Mouse (Mus musculus) midbrain, embryonic 12.5 days (tissue): ENCODE measurements around the gene Ip6k1. TPM values are rescaled to one million over a fixed set of nuclear protein-coding genes. Genes with fewer than 3 reads are reported as not detected.
A peak's percentile ranks its signal among the peaks of the same experiment; 100 is the strongest.

ENCODE experiments used
- ATAC-seq: fragments of 200-750 bp; cut with Nextera tagmentation; 2 replicates; pipeline ENCODE4 v1.8.0; 2017; ENCODE audit warnings: low read depth, moderate TSS enrichment, moderate library complexity; ENCODE audit not compliant: low FRiP score
- H3K27ac ChIP-seq: fragments of 300-500 bp; sonication (generic); replicated peaks from 2 replicates; pipeline ENCODE4 v1.5.1; 2016; ENCODE audit warnings: mild to moderate bottlenecking
- H3K27me3 ChIP-seq: fragments of 300-500 bp; sonication (generic); 2 replicates; pipeline ENCODE4 v1.6.1; 2016; ENCODE audit warnings: mild to moderate bottlenecking
- H3K36me3 ChIP-seq: fragments of 300-500 bp; sonication (generic); 2 replicates; pipeline ENCODE4 v1.6.1; 2016
- H3K4me1 ChIP-seq: fragments of 300-500 bp; sonication (generic); 2 replicates; pipeline ENCODE4 v1.6.1; 2016
- H3K4me2 ChIP-seq: fragments of 300-500 bp; sonication (generic); replicated peaks from 2 replicates; pipeline ENCODE4 v1.6.1; 2016; ENCODE audit warnings: mild to moderate bottlenecking, moderate library complexity
- H3K4me3 ChIP-seq: fragments of 300-500 bp; sonication (generic); 2 replicates; pipeline ENCODE4 v1.5.1; 2016; ENCODE audit warnings: mild to moderate bottlenecking
- H3K9ac ChIP-seq: fragments of 300-500 bp; sonication (generic); replicated peaks from 2 replicates; pipeline ENCODE4 v1.6.1; 2016; ENCODE audit warnings: mild to moderate bottlenecking, moderate library complexity
- H3K9me3 ChIP-seq: fragments of 300-500 bp; sonication (generic); 2 replicates; pipeline ENCODE4 v1.6.1; 2016; ENCODE audit warnings: mild to moderate bottlenecking
- WGBS: fragments of 180-500 bp; shearing (Covaris S2); methylation state at CpG from one replicate; pipeline ENCODE4 v1.1.7; 2016; 5-methylcytosine and 5-hydroxymethylcytosine counted together
- polyA plus RNA-seq: library from polyadenylated mRNA; unstranded; fragments of >200 nt; fragmentation: Nextera tagmentation; extraction: Ambion mirVana; gene quantifications from 2 replicates; pipeline ENCODE4 v1.2.1, GENCODE M21; 2016

The Ip6k1 gene
- polyA plus RNA-seq, 1 experiment from 2014 or later, result 94.2 TPM

- ATAC-seq, result no peak
- Histone ChIP-seq H3K9me3 (no peaks in the 10 kb centered on the region), H3K27ac (no peak overlapping the region), H3K9ac (no peak overlapping the region), H3K4me2 (no peak overlapping the region), H3K27me3 (no peaks in the 10 kb centered on the region), H3K4me1 (no peaks in the 10 kb centered on the region), H3K4me3 (no peak overlapping the region), H3K36me3 (peaks cover 54% of the 10 kb centered on the region)
- WGBS, result 92% methylated on average over 7 of the region's 7 CpGs
These were observed 33.8 kb upstream of the Ip6k1 start for GRCm38 (mm10) chr9:107968531-107968930.

- Histone ChIP-seq H3K36me3 (peaks cover 54% of the 10 kb centered on the region), H3K9me3 (no peaks in the 10 kb centered on the region), H3K27me3 (no peaks in the 10 kb centered on the region), H3K4me1 (no peaks in the 10 kb centered on the region), H3K9ac (no peak overlapping the region), H3K4me2 (no peak overlapping the region), H3K27ac (no peak overlapping the region), H3K4me3 (no peak overlapping the region)
- ATAC-seq, result no peak
- WGBS, result 92% methylated on average over 5 of the region's 5 CpGs
These were observed 32.0 kb upstream of the Ip6k1 start for GRCm38 (mm10) chr9:107970311-107970710.

- no peaks in the 10 kb centered on the region for H3K27me3 ChIP-seq
- H3K36me3 ChIP-seq, result peaks cover 41% of the 10 kb centered on the region
- no peaks in the 10 kb centered on the region for H3K9me3 ChIP-seq
- ATAC-seq, result no peak
- no peak overlapping the region for H3K4me2 ChIP-seq
- WGBS, result 87% methylated on average over 8 of the region's 8 CpGs
- H3K4me1 ChIP-seq, result no peaks in the 10 kb centered on the region
- no peak overlapping the region for H3K4me3 ChIP-seq
- H3K9ac ChIP-seq, result no peak overlapping the region
- no peak overlapping the region for H3K27ac ChIP-seq
These were observed 30.4 kb upstream of the Ip6k1 start for GRCm38 (mm10) chr9:107971690-107972541.

GRCm38 (mm10) chr9:107974491-107975171 lies 27.7 kb upstream of the Ip6k1 start:
- Histone ChIP-seq H3K27me3 (no peaks in the 10 kb centered on the region), H3K9ac (no peak overlapping the region), H3K4me3 (no peak overlapping the region), H3K36me3 (peaks cover 31% of the 10 kb centered on the region), H3K4me1 (no peaks in the 10 kb centered on the region), H3K27ac (no peak overlapping the region), H3K9me3 (no peaks in the 10 kb centered on the region), H3K4me2 (no peak overlapping the region)
- ATAC-seq, result no peak
- 80% methylated on average over 10 of the region's 10 CpGs for WGBS

GRCm38 (mm10) chr9:107975399-107976386 lies 26.6 kb upstream of the Ip6k1 start, which contains the start of gene Uba7:
Gene Uba7, plus strand, starts transcription at chr9:107975505.
- no peak within 1 kb of the TSS for H3K4me2 ChIP-seq
- WGBS, result 73% methylated on average over 12 of the region's 12 CpGs
- no peak within 1 kb of the TSS for H3K4me3 ChIP-seq
- H3K27ac ChIP-seq, result no peak within 1 kb of the TSS
- ATAC-seq, result no peak
- H3K36me3 ChIP-seq, result peaks cover 20% of the 10 kb centered on the region
- no peaks in the 10 kb centered on the region for H3K27me3 ChIP-seq
- no peaks in the 10 kb centered on the region for H3K4me1 ChIP-seq
- no peaks in the 10 kb centered on the region for H3K9me3 ChIP-seq
- H3K9ac ChIP-seq, result no peak within 1 kb of the TSS

GRCm38 (mm10) chr9:107978815-107979214 lies 23.5 kb upstream of the Ip6k1 start:
- ATAC-seq, result no peak
- Histone ChIP-seq H3K27me3 (peaks cover 13% of the 10 kb centered on the region), H3K36me3 (no peaks in the 10 kb centered on the region), H3K9me3 (no peaks in the 10 kb centered on the region), H3K9ac (no peak overlapping the region), H3K4me3 (no peak overlapping the region), H3K4me1 (peaks cover 20% of the 10 kb centered on the region), H3K27ac (no peak overlapping the region), H3K4me2 (no peak overlapping the region)
- WGBS, result 92% methylated on average over 12 of the region's 12 CpGs

- Histone ChIP-seq H3K4me2 (peak overlapping the region; percentile 5; the same call in 1 of the 2 replicates), H3K4me1 (peaks cover 37% of the 10 kb centered on the region), H3K36me3 (no peaks in the 10 kb centered on the region), H3K27me3 (peaks cover 34% of the 10 kb centered on the region), H3K9me3 (no peaks in the 10 kb centered on the region), H3K4me3 (no peak overlapping the region), H3K27ac (peak overlapping the region; percentile 58), H3K9ac (0 out of 2 replicates have a peak overlapping the region, but pooled peaks have one; percentile 8)
- 57% methylated on average over 7 of the region's 7 CpGs for WGBS
- ATAC-seq, result no peak
These were observed 20.4 kb upstream of the Ip6k1 start for GRCm38 (mm10) chr9:107981684-107982605.

GRCm38 (mm10) chr9:107982681-107983346 lies 19.5 kb upstream of the Ip6k1 start, which contains the start of gene Gm20661:
Gene Gm20661, plus strand, starts transcription at chr9:107983058.
- Histone ChIP-seq H3K9ac (peak within 1 kb of the TSS; percentile 20; the same call in 1 of the 2 replicates), H3K27me3 (peaks cover 34% of the 10 kb centered on the region), H3K4me1 (peaks cover 37% of the 10 kb centered on the region), H3K9me3 (no peaks in the 10 kb centered on the region), H3K4me2 (peak within 1 kb of the TSS; percentile 90), H3K4me3 (0 out of 2 replicates have a peak within 1 kb of the TSS, but pooled peaks have one; percentile 9), H3K36me3 (no peaks in the 10 kb centered on the region), H3K27ac (peak within 1 kb of the TSS; percentile 65)
- 66% methylated on average over 14 of the region's 14 CpGs for WGBS
- ATAC-seq, result no peak

- Histone ChIP-seq H3K4me1 (peaks cover 37% of the 10 kb centered on the region), H3K9ac (no peak overlapping the region), H3K4me2 (peak overlapping the region; percentile 5; the same call in 1 of the 2 replicates), H3K9me3 (no peaks in the 10 kb centered on the region), H3K36me3 (no peaks in the 10 kb centered on the region), H3K27ac (peak overlapping the region; percentile 65; the same call in 1 of the 2 replicates), H3K27me3 (peaks cover 34% of the 10 kb centered on the region), H3K4me3 (0 out of 2 replicates have a peak overlapping the region, but pooled peaks have one; percentile 9)
- 49% methylated on average over 4 of the region's 4 CpGs for WGBS
- ATAC-seq, result no peak
These were observed 18.8 kb upstream of the Ip6k1 start for GRCm38 (mm10) chr9:107983421-107983890.
